Mouse (Mus musculus) stomach, postnatal 0 days (tissue): Measurements from ENCODE around the gene Ptpn5. TPM values are rescaled to one million over a fixed set of nuclear protein-coding genes. Genes with fewer than 3 reads are reported as not detected.

Source experiments
- ATAC-seq: fragments of 200-750 bp; cut with Nextera tagmentation; 2 replicates; pipeline ENCODE4 v1.8.0; 2017; ENCODE audit not compliant: low FRiP score, low TSS enrichment
- DNase-seq: peaks from one replicate; pipeline ENCODE4 v3.0.0-alpha.2; 2016; ENCODE audit warnings: low spot score
- H3K27ac ChIP-seq: fragments of 300-500 bp; sonication (generic); replicated peaks from 2 replicates; pipeline ENCODE4 v1.5.1; 2014; ENCODE audit warnings: mild to moderate bottlenecking, control low read depth
- H3K27me3 ChIP-seq: fragments of 300-500 bp; sonication (generic); 2 replicates; pipeline ENCODE4 v1.6.1; 2014; ENCODE audit warnings: low read length; ENCODE audit not compliant: control insufficient read depth, insufficient read depth
- H3K36me3 ChIP-seq: fragments of 300-500 bp; sonication (generic); 2 replicates; pipeline ENCODE4 v1.6.1; 2014; ENCODE audit warnings: low read length, mixed read lengths; ENCODE audit not compliant: control insufficient read depth, insufficient read depth
- H3K4me1 ChIP-seq: fragments of 300-500 bp; sonication (generic); replicated peaks from 2 replicates; pipeline ENCODE4 v1.6.1; 2014; ENCODE audit warnings: antibody characterized with exemption; ENCODE audit not compliant: control insufficient read depth, insufficient read depth
- H3K4me2 ChIP-seq: fragments of 300-500 bp; sonication (generic); replicated peaks from 2 replicates; pipeline ENCODE4 v1.6.1; 2014; ENCODE audit warnings: low read depth, mild to moderate bottlenecking, control low read depth, moderate library complexity
- H3K4me3 ChIP-seq: fragments of 300-500 bp; sonication (generic); 2 replicates; pipeline ENCODE4 v1.5.1; 2014; ENCODE audit warnings: low read depth, low read length, control low read depth
- H3K9ac ChIP-seq: fragments of 300-500 bp; sonication (generic); 2 replicates; pipeline ENCODE4 v1.6.1; 2014; ENCODE audit warnings: mild to moderate bottlenecking, low read length, control low read depth, mixed read lengths
- H3K9me3 ChIP-seq: fragments of 300-500 bp; sonication (generic); 2 replicates; pipeline ENCODE4 v1.6.1; 2016; ENCODE audit warnings: low read length; ENCODE audit not compliant: control insufficient read depth
- CTCF ChIP-seq: IDR thresholded peaks from 2 replicates; pipeline ENCODE4 v1.5.1; 2016; ENCODE audit warnings: antibody characterized with exemption, low read depth, mild to moderate bottlenecking, moderate library complexity
- EP300 ChIP-seq: optimal IDR thresholded peaks from 2 replicates; pipeline ENCODE3; 2016; ENCODE audit warnings: antibody characterized with exemption
- WGBS: fragments of 180-500 bp; shearing (Covaris S2); extraction: QIAGEN DNeasy Blood & Tissue Kit; methylation state at CpG from one replicate; pipeline ENCODE4 v1.1.7; 2014; 5-methylcytosine and 5-hydroxymethylcytosine counted together
- polyA plus RNA-seq: library from polyadenylated mRNA; unstranded; fragments of >200 nt; fragmentation: Nextera tagmentation; extraction: Ambion mirVana; gene quantifications from 2 replicates; pipeline ENCODE4 v1.2.1, GENCODE M21; 2015

Ptpn5 gene
- polyA plus RNA-seq, 1 experiment from 2014 or later = 0.33 TPM

GRCm38 (mm10) chr7:47067879-47068278, 65.6 kb downstream of the Ptpn5 start:
- ATAC-seq = no peak
- no peaks in the 10 kb centered on the region for H3K9me3 ChIP-seq

GRCm38 (mm10) chr7:47066942-47067341, 66.5 kb downstream of the Ptpn5 start:
- no peak overlapping the region for H3K27ac ChIP-seq
- ATAC-seq = no peak

More at GRCm38 (mm10) chr7:47067879-47068278, 65.6 kb downstream of the Ptpn5 start:
- Histone ChIP-seq H3K4me2 (no peak overlapping the region), H3K4me3 (no peak overlapping the region), H3K9ac (no peak overlapping the region), H3K27ac (no peak overlapping the region), H3K4me1 (no peaks in the 10 kb centered on the region), H3K27me3 (no peaks in the 10 kb centered on the region), H3K36me3 (no peaks in the 10 kb centered on the region)
- whole genome bisulfite sequencing = 68% methylated on average over 5 of the region's 5 CpGs
- no peak for DNase-seq
- no peak for TF ChIP-seq CTCF
- TF ChIP-seq EP300 = no peak

GRCm38 (mm10) chr7:47061560-47061959, 71.9 kb downstream of the Ptpn5 start:
- 81% methylated on average over 5 of the region's 5 CpGs for WGBS
- H3K4me3 ChIP-seq = no peak overlapping the region
- DNase-seq (no peak), ATAC-seq (no peak)
- H3K4me2 ChIP-seq = no peak overlapping the region
- no peak for TF ChIP-seq CTCF
- TF ChIP-seq EP300 = no peak
- no peaks in the 10 kb centered on the region for H3K36me3 ChIP-seq
- no peaks in the 10 kb centered on the region for H3K4me1 ChIP-seq
- no peaks in the 10 kb centered on the region for H3K27me3 ChIP-seq
- H3K9ac ChIP-seq = no peak overlapping the region
- no peaks in the 10 kb centered on the region for H3K9me3 ChIP-seq
- no peak overlapping the region for H3K27ac ChIP-seq

More at GRCm38 (mm10) chr7:47066942-47067341, 66.5 kb downstream of the Ptpn5 start:
- no peak for DNase-seq
- 77% methylated on average over 3 of the region's 3 CpGs for WGBS
- no peak overlapping the region for H3K4me2 ChIP-seq
- no peak overlapping the region for H3K4me3 ChIP-seq
- TF ChIP-seq CTCF = no peak
- no peak for TF ChIP-seq EP300
- no peaks in the 10 kb centered on the region for H3K36me3 ChIP-seq
- no peaks in the 10 kb centered on the region for H3K27me3 ChIP-seq
- H3K9ac ChIP-seq = no peak overlapping the region
- no peaks in the 10 kb centered on the region for H3K4me1 ChIP-seq
- no peaks in the 10 kb centered on the region for H3K9me3 ChIP-seq

- ATAC-seq = no peak
- Histone ChIP-seq H3K9ac (no peak overlapping the region), H3K9me3 (no peaks in the 10 kb centered on the region), H3K27me3 (no peaks in the 10 kb centered on the region), H3K4me3 (no peak overlapping the region), H3K36me3 (no peaks in the 10 kb centered on the region), H3K27ac (no peak overlapping the region), H3K4me1 (no peaks in the 10 kb centered on the region), H3K4me2 (no peak overlapping the region)
- TF ChIP-seq CTCF = no peak
- TF ChIP-seq EP300 = no peak
- 39% methylated on average over 7 of the region's 7 CpGs for WGBS
- no peak for DNase-seq
These were observed 74.1 kb downstream of the Ptpn5 start for GRCm38 (mm10) chr7:47059339-47059738.

GRCm38 (mm10) chr7:47056273-47056672, 77.2 kb downstream of the Ptpn5 start:
- H3K9ac ChIP-seq = no peak overlapping the region
- TF ChIP-seq EP300 = no peak
- no peak for TF ChIP-seq CTCF
- H3K27ac ChIP-seq = no peak overlapping the region
- WGBS = 75% methylated on average over 4 of the region's 4 CpGs
- H3K4me1 ChIP-seq = peaks cover 4% of the 10 kb centered on the region; the same call in 1 of the 2 replicates
- H3K36me3 ChIP-seq = no peaks in the 10 kb centered on the region; the same call in 1 of the 2 replicates
- DNase-seq = no peak
- no peaks in the 10 kb centered on the region for H3K27me3 ChIP-seq
- no peaks in the 10 kb centered on the region for H3K9me3 ChIP-seq
- ATAC-seq = no peak
- no peak overlapping the region for H3K4me2 ChIP-seq
- no peak overlapping the region for H3K4me3 ChIP-seq

- WGBS = 82% methylated on average over 9 of the region's 9 CpGs
- no peak overlapping the region for H3K4me3 ChIP-seq
- DNase-seq (no peak), ATAC-seq (no peak)
- H3K9ac ChIP-seq = no peak overlapping the region
- no peak for TF ChIP-seq CTCF
- no peak for TF ChIP-seq EP300
- H3K4me1 ChIP-seq = peaks cover 6% of the 10 kb centered on the region; the same call in 1 of the 2 replicates
- H3K9me3 ChIP-seq = no peaks in the 10 kb centered on the region
- H3K27me3 ChIP-seq = no peaks in the 10 kb centered on the region
- no peak overlapping the region for H3K4me2 ChIP-seq
- no peaks in the 10 kb centered on the region; the same call in 1 of the 2 replicates for H3K36me3 ChIP-seq
- H3K27ac ChIP-seq = no peak overlapping the region
These were observed 77.7 kb downstream of the Ptpn5 start for GRCm38 (mm10) chr7:47055744-47056143.
